Mouse (Mus musculus): ENCODE results near the gene Psmd4. TPM values are rescaled to one million over a fixed set of nuclear protein-coding genes. Genes with fewer than 3 reads are reported as not detected.

Psmd4 gene
- polyA plus RNA-seq, 1 experiment from 2014 or later: 214 TPM

DNA sequence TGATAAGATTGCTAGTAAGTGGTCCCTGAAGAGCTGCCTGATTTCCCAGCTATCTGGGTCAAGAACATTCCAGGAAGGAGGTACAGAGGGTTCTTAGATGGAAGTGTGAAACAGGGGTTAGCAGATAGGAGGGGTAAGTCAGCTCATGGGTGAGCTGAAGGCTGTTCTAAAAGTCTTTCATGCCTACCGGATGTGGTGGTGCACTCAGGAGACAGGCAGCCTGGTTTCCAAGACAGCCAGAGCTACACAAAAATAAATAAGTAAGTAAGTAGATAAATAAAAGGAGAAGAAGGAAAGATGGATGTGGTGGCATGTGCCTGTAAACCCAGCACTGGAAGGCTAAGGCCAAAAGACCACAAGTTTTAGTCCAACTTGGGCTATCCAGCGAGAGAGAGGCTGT is 23.7 kb downstream of the Psmd4 start:
- Histone ChIP-seq H3K9ac (ENCODE audit: low read depth, low read length) (no peak overlapping the region), H3K27ac (no peak overlapping the region), H3K4me3 (replicated peaks; ENCODE audit: low read depth, low read length) (no peak overlapping the region), H3K36me3 (ENCODE audit: insufficient read depth, low read length) (no peaks in the 10 kb centered on the region), H3K4me2 (ENCODE audit: low read length) (no peak overlapping the region), H3K9me3 (replicated peaks; ENCODE audit: low read length) (no peaks in the 10 kb centered on the region), H3K4me1 (replicated peaks; ENCODE audit: insufficient read depth, low read length) (0 out of 2 replicates have a peak, but pooled peaks cover 5% of the 10 kb centered on the region), H3K27me3 (ENCODE audit: insufficient read depth, low read length) (no peaks in the 10 kb centered on the region)
- ATAC-seq (replicated peaks; ENCODE audit: low FRiP score, low read depth): no peak
- TF ChIP-seq CTCF (IDR thresholded peaks at IDR 0.05; ENCODE audit: low read depth): no peak
- no peak for DNase-seq (ENCODE audit: low spot score)
- 80% methylated on average over 2 of the region's 2 CpGs for WGBS

DNA sequence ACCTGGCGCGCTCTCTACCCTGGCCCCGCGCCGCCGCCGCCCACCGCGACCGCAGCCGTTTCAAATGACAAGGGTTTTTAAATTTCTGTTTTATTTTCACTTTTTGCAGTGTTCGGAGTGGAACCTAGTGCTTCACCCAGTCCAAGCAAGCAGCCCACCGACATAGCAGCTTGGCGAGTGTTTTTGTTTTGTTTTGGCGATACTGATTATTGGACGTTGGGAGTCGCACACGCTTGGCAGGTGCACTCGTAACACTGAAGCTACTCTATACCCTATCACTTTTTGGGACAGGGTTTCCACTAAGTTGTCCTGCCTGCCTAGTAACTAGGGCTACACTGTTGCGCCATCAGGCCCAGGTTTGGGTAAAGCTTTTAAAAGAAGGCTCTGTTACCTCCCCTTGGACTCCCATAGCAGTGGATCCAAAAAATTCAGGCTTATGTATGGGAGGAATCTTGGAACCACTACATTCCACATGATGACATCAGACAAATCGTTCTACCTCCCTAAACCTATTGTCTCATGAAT is 25.8 kb downstream of the Psmd4 start:
- Histone ChIP-seq H3K27me3 (ENCODE audit: insufficient read depth, low read length) (no peaks in the 10 kb centered on the region), H3K9ac (ENCODE audit: low read depth, low read length) (peak overlapping the region; percentile 61), H3K4me1 (replicated peaks; ENCODE audit: insufficient read depth, low read length) (0 out of 2 replicates have a peak, but pooled peaks cover 10% of the 10 kb centered on the region), H3K27ac (peak overlapping the region; percentile 92), H3K4me3 (replicated peaks; ENCODE audit: low read depth, low read length) (peak overlapping the region; percentile 54), H3K36me3 (ENCODE audit: insufficient read depth, low read length) (peaks cover 6% of the 10 kb centered on the region; the same call in 1 of the 2 replicates), H3K4me2 (ENCODE audit: low read length) (peak overlapping the region; percentile 62), H3K9me3 (replicated peaks; ENCODE audit: low read length) (no peaks in the 10 kb centered on the region)
- DNase-seq (ENCODE audit: low spot score) (no peak), ATAC-seq (replicated peaks; ENCODE audit: low FRiP score, low read depth) (no peak)
- WGBS: 4% methylated on average over 21 of the region's 21 CpGs
- TF ChIP-seq CTCF (IDR thresholded peaks at IDR 0.05; ENCODE audit: low read depth): no peak

DNA sequence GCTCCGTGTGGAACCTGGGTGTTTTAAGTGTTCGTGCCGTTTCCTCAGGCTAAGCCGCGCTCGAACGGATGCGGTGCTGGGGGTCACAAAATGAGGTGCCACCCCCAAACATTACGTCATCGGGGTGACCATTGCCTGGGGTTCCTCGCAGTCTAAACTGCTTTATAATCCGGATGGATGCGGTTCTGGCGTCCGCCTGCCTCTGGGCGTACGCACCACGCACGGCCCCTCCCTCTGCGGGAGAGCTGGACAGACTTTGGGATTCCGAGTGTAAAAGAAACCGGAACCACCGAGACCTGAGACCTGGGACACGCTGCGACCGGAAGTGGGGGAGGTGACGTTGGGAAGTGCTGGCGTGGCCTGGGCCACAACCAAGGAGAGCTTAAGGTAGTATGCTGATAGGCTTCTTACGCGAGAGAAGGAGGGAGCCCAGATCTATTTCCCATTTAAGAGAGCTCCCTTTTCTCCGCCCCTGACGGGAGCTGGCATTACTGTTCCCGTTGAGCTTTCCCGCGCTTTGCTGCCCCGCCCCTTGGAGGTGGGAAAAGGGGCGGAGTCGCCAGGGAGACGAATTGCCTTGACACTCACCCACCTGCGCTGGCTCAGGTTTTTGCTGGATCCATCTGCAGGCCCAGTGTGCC is 26.4 kb downstream of the Psmd4 start:
- H3K9me3 ChIP-seq (replicated peaks; ENCODE audit: low read length): no peaks in the 10 kb centered on the region
- peaks cover 11% of the 10 kb centered on the region for H3K36me3 ChIP-seq (ENCODE audit: insufficient read depth, low read length)
- ATAC-seq (replicated peaks; ENCODE audit: low FRiP score, low read depth) (peak; percentile 81), DNase-seq (ENCODE audit: low spot score) (peak; percentile 98)
- 0 out of 2 replicates have a peak, but pooled peaks cover 10% of the 10 kb centered on the region for H3K4me1 ChIP-seq (replicated peaks; ENCODE audit: insufficient read depth, low read length)
- no peak for TF ChIP-seq CTCF (IDR thresholded peaks at IDR 0.05; ENCODE audit: low read depth)
- H3K27ac ChIP-seq: peak overlapping the region; percentile 92
- WGBS: under 1% methylated on average over 40 of the region's 40 CpGs
- H3K4me3 ChIP-seq (replicated peaks; ENCODE audit: low read depth, low read length): peak overlapping the region; percentile 54
- H3K4me2 ChIP-seq (ENCODE audit: low read length): peak overlapping the region; percentile 62
- H3K27me3 ChIP-seq (ENCODE audit: insufficient read depth, low read length): no peaks in the 10 kb centered on the region
- H3K9ac ChIP-seq (ENCODE audit: low read depth, low read length): peak overlapping the region; percentile 61

DNA sequence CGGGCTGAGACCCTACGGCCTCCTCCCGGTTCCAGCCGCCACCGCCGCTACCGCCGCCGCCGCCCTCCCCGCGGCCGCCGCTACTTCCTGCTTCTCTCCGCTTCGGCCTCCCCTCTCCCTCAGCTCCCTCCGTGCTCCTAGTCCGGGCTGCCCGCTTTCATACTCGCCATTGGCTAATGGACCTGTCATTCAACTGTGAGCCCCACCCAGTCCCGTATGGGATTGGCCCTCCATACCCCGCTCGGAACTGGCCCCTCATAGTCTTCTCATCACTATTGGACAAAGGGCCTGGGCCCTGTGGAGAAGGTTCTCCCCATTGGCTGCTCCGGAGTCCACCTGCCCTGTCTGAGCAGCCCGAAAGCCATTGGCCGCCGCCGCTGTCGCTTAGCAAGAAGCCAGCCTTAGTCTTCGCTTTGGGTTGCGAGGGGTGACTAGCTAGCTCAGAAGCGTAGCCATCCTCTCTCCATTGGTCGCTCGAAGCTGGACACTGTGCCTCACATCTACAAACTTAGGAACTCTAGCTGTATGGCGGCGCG is 27.0 kb downstream of the Psmd4 start, which contains the start of gene Zfp687:
Zfp687 (minus strand) TSS at position 112 of the 536 bp plus-strand sequence.
- peak within 1 kb of the TSS; percentile 74 for H3K9ac ChIP-seq (ENCODE audit: low read depth, low read length)
- H3K4me3 ChIP-seq (replicated peaks; ENCODE audit: low read depth, low read length): peak within 1 kb of the TSS; percentile 54
- peak within 1 kb of the TSS; percentile 79 for H3K4me2 ChIP-seq (ENCODE audit: low read length)
- peaks cover 18% of the 10 kb centered on the region for H3K36me3 ChIP-seq (ENCODE audit: insufficient read depth, low read length)
- no peaks in the 10 kb centered on the region for H3K9me3 ChIP-seq (replicated peaks; ENCODE audit: low read length)
- TF ChIP-seq CTCF (IDR thresholded peaks at IDR 0.05; ENCODE audit: low read depth): no peak
- WGBS: under 1% methylated on average over 37 of the region's 37 CpGs
- no peaks in the 10 kb centered on the region for H3K27me3 ChIP-seq (ENCODE audit: insufficient read depth, low read length)
- H3K27ac ChIP-seq: peak within 1 kb of the TSS; percentile 92
- peak; percentile 100 for DNase-seq (ENCODE audit: low spot score)
- H3K4me1 ChIP-seq (replicated peaks; ENCODE audit: insufficient read depth, low read length): 0 out of 2 replicates have a peak, but pooled peaks cover 10% of the 10 kb centered on the region
- peak; percentile 99 for ATAC-seq (replicated peaks; ENCODE audit: low FRiP score, low read depth)

DNA sequence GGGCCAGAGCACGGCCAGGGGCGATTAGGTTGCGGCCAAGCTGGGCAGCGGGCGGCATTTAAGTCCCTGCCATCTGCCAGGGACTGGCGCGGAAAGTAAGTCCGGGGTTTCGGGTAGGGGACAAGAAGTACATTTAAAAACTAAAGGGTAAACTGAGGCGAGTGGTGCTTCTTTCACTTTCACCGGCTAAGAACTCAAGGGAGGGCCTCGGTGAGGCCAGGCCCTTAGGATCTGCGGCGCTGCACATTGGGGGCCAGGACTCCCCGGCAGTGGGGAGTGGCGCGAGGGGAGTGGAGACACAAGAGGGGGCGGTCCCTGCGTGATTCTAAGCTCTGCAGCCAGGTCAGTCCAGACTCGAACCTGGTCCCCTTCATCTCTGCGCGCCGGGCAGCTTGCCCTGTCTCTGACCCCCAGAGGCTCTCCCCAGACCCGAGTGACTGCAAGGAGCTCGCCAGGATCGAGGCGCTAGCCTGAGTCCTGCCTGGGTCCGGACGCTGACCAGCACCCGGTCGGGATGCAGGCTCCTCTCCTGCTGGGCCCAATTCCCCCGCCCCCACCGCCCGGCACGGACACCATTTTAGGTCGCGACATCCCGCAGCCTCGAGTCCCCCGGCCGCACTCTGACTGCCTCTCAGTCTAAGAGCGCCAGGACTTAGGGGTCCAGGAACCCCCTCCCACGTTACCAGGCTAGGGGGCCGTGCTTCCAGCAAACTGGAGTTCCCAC is 27.8 kb downstream of the Psmd4 start:
- under 1% methylated on average over 43 of the region's 44 CpGs for WGBS
- peak overlapping the region; percentile 81 for H3K27ac ChIP-seq
- peak overlapping the region; percentile 74 for H3K9ac ChIP-seq (ENCODE audit: low read depth, low read length)
- H3K36me3 ChIP-seq (ENCODE audit: insufficient read depth, low read length): peaks cover 24% of the 10 kb centered on the region
- DNase-seq (ENCODE audit: low spot score) (peak; percentile 46), ATAC-seq (replicated peaks; ENCODE audit: low FRiP score, low read depth) (peak; percentile 1; the same call in 1 of the 2 replicates)
- peak overlapping the region; percentile 54 for H3K4me3 ChIP-seq (replicated peaks; ENCODE audit: low read depth, low read length)
- no peaks in the 10 kb centered on the region for H3K27me3 ChIP-seq (ENCODE audit: insufficient read depth, low read length)
- no peak for TF ChIP-seq CTCF (IDR thresholded peaks at IDR 0.05; ENCODE audit: low read depth)
- no peaks in the 10 kb centered on the region for H3K9me3 ChIP-seq (replicated peaks; ENCODE audit: low read length)
- H3K4me2 ChIP-seq (ENCODE audit: low read length): peak overlapping the region; percentile 79
- 0 out of 2 replicates have a peak, but pooled peaks cover 10% of the 10 kb centered on the region for H3K4me1 ChIP-seq (replicated peaks; ENCODE audit: insufficient read depth, low read length)

Data from kidney, postnatal 0 days (tissue).